Mouse (Mus musculus): ENCODE results near the gene Mfsd11. TPM values are rescaled to one million over a fixed set of nuclear protein-coding genes. Genes with fewer than 3 reads are reported as not detected.

Gene Mfsd11
- polyA plus RNA-seq, 2 experiments = 35.0 to 46.0 TPM

DNA sequence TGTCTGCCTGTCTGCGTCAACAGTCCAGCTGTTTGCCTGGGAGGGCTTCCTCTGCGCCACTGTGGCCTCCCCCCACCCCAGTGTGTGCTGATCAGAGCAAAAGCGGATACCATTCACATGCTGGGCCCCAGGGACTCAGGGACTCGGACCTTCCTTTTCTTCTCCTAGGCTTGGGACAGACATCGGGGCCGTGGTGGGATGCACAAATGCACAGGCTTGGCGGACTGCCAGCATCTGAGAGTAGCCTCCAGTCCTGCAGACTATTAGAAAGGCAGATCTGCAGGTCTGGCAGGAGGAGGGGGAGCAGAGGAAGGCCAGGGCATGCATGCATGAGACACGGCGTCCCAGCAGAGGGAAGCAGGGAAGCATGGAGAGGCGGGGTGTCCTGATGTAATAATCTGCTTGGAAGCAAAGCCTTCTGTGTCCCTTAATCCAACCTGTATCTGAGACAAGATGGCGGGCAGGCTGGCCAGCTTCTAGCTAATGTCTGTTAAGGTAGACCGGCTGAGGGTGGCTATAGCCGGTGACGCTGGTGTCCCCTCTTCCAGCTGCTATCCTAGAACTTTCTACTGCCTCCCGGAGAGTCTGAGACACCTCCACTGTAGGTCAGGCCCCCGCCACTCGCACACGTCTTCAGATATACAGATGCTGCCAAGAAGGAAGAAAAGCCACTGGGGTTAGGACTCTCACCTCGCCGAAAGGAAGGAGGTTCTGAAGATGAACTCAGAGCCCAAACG, 39.3 kb upstream of the Mfsd11 start:
- H3K27ac ChIP-seq (replicated peaks; ENCODE audit: low read depth, low read length) = 0 out of 2 replicates have a peak overlapping the region, but pooled peaks have one; percentile 7
- no peaks in the 10 kb centered on the region for H3K9me3 ChIP-seq (ENCODE audit: control insufficient read depth, low read length)
- ATAC-seq (ENCODE audit: low FRiP score, low read depth) (peak; percentile 5; the same call in 1 of the 2 replicates), DNase-seq (ENCODE audit: low spot score) (peak; percentile 54)
- H3K4me3 ChIP-seq (replicated peaks; ENCODE audit: low read length) = no peak overlapping the region
- H3K36me3 ChIP-seq (ENCODE audit: control insufficient read depth, insufficient read depth, low read length) = no peaks in the 10 kb centered on the region
- 47% methylated on average over 21 of the region's 21 CpGs for WGBS
- TF ChIP-seq POLR2A (IDR thresholded peaks at IDR 0.05; ENCODE audit: borderline replicate concordance, extremely low read depth, insufficient read depth, insufficient read length) = no peak
- H3K27me3 ChIP-seq (ENCODE audit: control insufficient read depth, insufficient read depth, low read length) = no peaks in the 10 kb centered on the region
- H3K4me2 ChIP-seq (replicated peaks; ENCODE audit: low read depth, low read length, severe bottlenecking) = no peak overlapping the region
- peaks cover 37% of the 10 kb centered on the region for H3K4me1 ChIP-seq (ENCODE audit: control insufficient read depth, insufficient read depth, low read length)
- no peak overlapping the region for H3K9ac ChIP-seq (ENCODE audit: low read depth, low read length, severe bottlenecking)

- 71% methylated on average over 13 of the region's 13 CpGs for WGBS
- TF ChIP-seq POLR2A (IDR thresholded peaks at IDR 0.05; ENCODE audit: borderline replicate concordance, extremely low read depth, insufficient read depth, insufficient read length) = no peak
- no peak overlapping the region for H3K4me2 ChIP-seq (replicated peaks; ENCODE audit: low read depth, low read length, severe bottlenecking)
- H3K27ac ChIP-seq (replicated peaks; ENCODE audit: low read depth, low read length) = peak overlapping the region; percentile 83
- peaks cover 38% of the 10 kb centered on the region for H3K4me1 ChIP-seq (ENCODE audit: control insufficient read depth, insufficient read depth, low read length)
- no peak overlapping the region for H3K4me3 ChIP-seq (replicated peaks; ENCODE audit: low read length)
- no peak overlapping the region for H3K9ac ChIP-seq (ENCODE audit: low read depth, low read length, severe bottlenecking)
- no peaks in the 10 kb centered on the region for H3K27me3 ChIP-seq (ENCODE audit: control insufficient read depth, insufficient read depth, low read length)
- no peaks in the 10 kb centered on the region for H3K36me3 ChIP-seq (ENCODE audit: control insufficient read depth, insufficient read depth, low read length)
- ATAC-seq (ENCODE audit: low FRiP score, low read depth) (no peak), DNase-seq (ENCODE audit: low spot score) (no peak)
- H3K9me3 ChIP-seq (ENCODE audit: control insufficient read depth, low read length) = no peaks in the 10 kb centered on the region
Observed at GRCm38 (mm10) chr11:116813610-116814009, 38.6 kb upstream of the Mfsd11 start.

DNA sequence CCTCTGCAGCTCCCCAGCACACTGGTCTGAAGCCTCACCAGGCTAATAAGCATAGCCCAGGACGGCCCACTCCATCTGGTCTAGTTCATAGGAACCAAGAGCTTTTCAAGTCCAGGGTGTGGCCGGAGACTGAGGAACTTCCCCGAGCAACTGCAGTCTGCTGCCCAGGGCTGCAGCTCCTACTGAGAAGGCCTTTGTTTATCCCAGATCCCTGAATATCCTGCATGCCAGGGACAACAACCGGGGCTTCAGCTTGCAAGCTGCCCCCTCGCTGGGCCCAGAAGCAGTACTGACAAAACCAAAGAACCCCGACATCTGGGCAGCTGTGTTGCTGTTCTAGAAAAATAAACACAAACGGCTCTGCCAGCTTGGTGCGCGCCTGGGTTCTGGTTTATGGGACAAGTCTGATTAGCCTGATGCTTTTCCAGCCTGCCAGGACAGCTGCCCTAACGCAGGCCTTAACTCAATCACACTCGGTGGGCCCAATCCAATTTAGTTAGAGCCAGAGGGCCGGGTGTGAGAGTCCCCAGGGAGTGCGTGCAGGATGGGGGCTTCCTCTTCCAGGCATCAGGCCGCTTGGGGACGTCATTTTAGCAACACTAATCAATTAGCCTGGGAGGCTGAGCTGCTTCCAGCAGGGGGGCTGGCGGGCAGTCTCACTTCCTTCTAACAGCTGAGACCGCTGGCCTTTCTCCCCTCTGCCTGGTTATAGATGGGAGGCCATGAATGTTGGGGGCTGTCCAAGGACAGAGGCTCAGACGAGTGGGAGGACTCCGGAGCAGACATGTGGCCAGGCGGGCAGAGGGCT, 38.0 kb upstream of the Mfsd11 start:
- peaks cover 44% of the 10 kb centered on the region for H3K4me1 ChIP-seq (ENCODE audit: control insufficient read depth, insufficient read depth, low read length)
- no peak for TF ChIP-seq POLR2A (IDR thresholded peaks at IDR 0.05; ENCODE audit: borderline replicate concordance, extremely low read depth, insufficient read depth, insufficient read length)
- no peaks in the 10 kb centered on the region for H3K9me3 ChIP-seq (ENCODE audit: control insufficient read depth, low read length)
- peak; percentile 68 for DNase-seq (ENCODE audit: low spot score)
- peak overlapping the region; percentile 83 for H3K27ac ChIP-seq (replicated peaks; ENCODE audit: low read depth, low read length)
- H3K36me3 ChIP-seq (ENCODE audit: control insufficient read depth, insufficient read depth, low read length) = no peaks in the 10 kb centered on the region
- H3K9ac ChIP-seq (ENCODE audit: low read depth, low read length, severe bottlenecking) = peak overlapping the region; percentile 16; the same call in 1 of the 2 replicates
- WGBS = 8% methylated on average over 20 of the region's 20 CpGs
- H3K4me3 ChIP-seq (replicated peaks; ENCODE audit: low read length) = no peak overlapping the region
- no peaks in the 10 kb centered on the region for H3K27me3 ChIP-seq (ENCODE audit: control insufficient read depth, insufficient read depth, low read length)
- H3K4me2 ChIP-seq (replicated peaks; ENCODE audit: low read depth, low read length, severe bottlenecking) = peak overlapping the region; percentile 9; the same call in 1 of the 2 replicates
- peak; percentile 59 for ATAC-seq (ENCODE audit: low FRiP score, low read depth)

DNA sequence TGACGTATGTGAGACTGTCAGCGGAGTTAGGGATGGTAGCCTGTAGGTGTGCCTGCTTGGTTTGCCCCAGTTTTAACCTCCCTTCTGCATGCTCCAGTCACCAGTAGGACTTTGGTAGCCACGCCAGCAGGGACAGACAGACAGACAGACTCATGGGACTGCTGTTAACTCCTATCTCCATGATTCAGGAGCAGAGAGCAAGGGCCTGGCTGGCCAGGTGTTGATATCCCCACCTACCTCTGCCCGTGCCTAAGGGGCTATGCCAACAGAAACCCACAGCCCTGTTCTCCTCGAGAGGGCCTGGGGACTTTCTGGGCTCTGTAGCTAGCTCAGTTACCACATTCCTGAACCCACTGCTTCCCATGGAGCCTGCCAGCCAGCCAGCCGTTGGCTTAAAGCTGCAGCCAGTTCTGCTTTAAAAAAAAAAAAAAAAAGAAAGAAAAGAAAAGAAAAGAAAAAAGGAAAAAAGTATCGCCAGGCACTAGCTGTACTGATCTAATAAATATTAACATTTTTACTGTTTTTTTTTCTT, 37.3 kb upstream of the Mfsd11 start:
- 22% methylated on average over 7 of the region's 7 CpGs for WGBS
- H3K4me1 ChIP-seq (ENCODE audit: control insufficient read depth, insufficient read depth, low read length) = peaks cover 44% of the 10 kb centered on the region
- no peaks in the 10 kb centered on the region for H3K9me3 ChIP-seq (ENCODE audit: control insufficient read depth, low read length)
- H3K4me2 ChIP-seq (replicated peaks; ENCODE audit: low read depth, low read length, severe bottlenecking) = peak overlapping the region; percentile 9; the same call in 1 of the 2 replicates
- no peaks in the 10 kb centered on the region for H3K36me3 ChIP-seq (ENCODE audit: control insufficient read depth, insufficient read depth, low read length)
- no peak overlapping the region for H3K9ac ChIP-seq (ENCODE audit: low read depth, low read length, severe bottlenecking)
- DNase-seq (ENCODE audit: low spot score) = peak; percentile 54
- H3K27ac ChIP-seq (replicated peaks; ENCODE audit: low read depth, low read length) = peak overlapping the region; percentile 83
- no peak for ATAC-seq (ENCODE audit: low FRiP score, low read depth)
- no peak for TF ChIP-seq POLR2A (IDR thresholded peaks at IDR 0.05; ENCODE audit: borderline replicate concordance, extremely low read depth, insufficient read depth, insufficient read length)
- no peaks in the 10 kb centered on the region for H3K27me3 ChIP-seq (ENCODE audit: control insufficient read depth, insufficient read depth, low read length)
- no peak overlapping the region for H3K4me3 ChIP-seq (replicated peaks; ENCODE audit: low read length)

- peaks cover 39% of the 10 kb centered on the region for H3K4me1 ChIP-seq (ENCODE audit: control insufficient read depth, insufficient read depth, low read length)
- H3K9ac ChIP-seq (ENCODE audit: low read depth, low read length, severe bottlenecking) = no peak overlapping the region
- no peak for ATAC-seq (ENCODE audit: low FRiP score, low read depth)
- H3K36me3 ChIP-seq (ENCODE audit: control insufficient read depth, insufficient read depth, low read length) = no peaks in the 10 kb centered on the region
- no peak for DNase-seq (ENCODE audit: low spot score)
- H3K27me3 ChIP-seq (ENCODE audit: control insufficient read depth, insufficient read depth, low read length) = no peaks in the 10 kb centered on the region
- no peak overlapping the region for H3K4me3 ChIP-seq (replicated peaks; ENCODE audit: low read length)
- no peak overlapping the region for H3K27ac ChIP-seq (replicated peaks; ENCODE audit: low read depth, low read length)
- no peaks in the 10 kb centered on the region for H3K9me3 ChIP-seq (ENCODE audit: control insufficient read depth, low read length)
- H3K4me2 ChIP-seq (replicated peaks; ENCODE audit: low read depth, low read length, severe bottlenecking) = no peak overlapping the region
- WGBS = 75% methylated on average over 5 of the region's 5 CpGs
- TF ChIP-seq POLR2A (IDR thresholded peaks at IDR 0.05; ENCODE audit: borderline replicate concordance, extremely low read depth, insufficient read depth, insufficient read length) = no peak
Observed at GRCm38 (mm10) chr11:116816769-116817168, 35.5 kb upstream of the Mfsd11 start.

All from limb, embryonic 14.5 days (tissue).